Mouse (Mus musculus) lung, adult 2 months (tissue): ENCODE results near the gene Capn12.

ENCODE experiments used
- CTCF ChIP-seq: fragments of 200-500 bp; IDR thresholded peaks from 2 replicates; pipeline ENCODE4 v1.5.1; 2011; ENCODE audit warnings: mild to moderate bottlenecking, low read length, control low read depth; ENCODE audit not compliant: insufficient read depth
- POLR2A ChIP-seq: fragments of 200-500 bp; IDR thresholded peaks from 2 replicates; pipeline ENCODE4 v1.6.1; 2011; ENCODE audit warnings: low read depth, mild to moderate bottlenecking, control low read depth, low read length, borderline replicate concordance; ENCODE audit errors: extremely low read depth

- no peak for TF ChIP-seq CTCF
- no peak for TF ChIP-seq POLR2A
These were observed 60.3 kb downstream of the Capn12 start for GRCm38 (mm10) chr7:28941542-28941941.
